Mouse (Mus musculus): ENCODE results near the gene Cd86. TPM values are rescaled to one million over a fixed set of nuclear protein-coding genes. Genes with fewer than 3 reads are reported as not detected.

Cd86 gene
- not detected in 2 replicates for total RNA-seq (2014; fragmentation: Nextera tagmentation)
- not detected in 2 replicates for total RNA-seq (2017)
- polyA plus RNA-seq (2012), result not detected in 2 replicates

DNA sequence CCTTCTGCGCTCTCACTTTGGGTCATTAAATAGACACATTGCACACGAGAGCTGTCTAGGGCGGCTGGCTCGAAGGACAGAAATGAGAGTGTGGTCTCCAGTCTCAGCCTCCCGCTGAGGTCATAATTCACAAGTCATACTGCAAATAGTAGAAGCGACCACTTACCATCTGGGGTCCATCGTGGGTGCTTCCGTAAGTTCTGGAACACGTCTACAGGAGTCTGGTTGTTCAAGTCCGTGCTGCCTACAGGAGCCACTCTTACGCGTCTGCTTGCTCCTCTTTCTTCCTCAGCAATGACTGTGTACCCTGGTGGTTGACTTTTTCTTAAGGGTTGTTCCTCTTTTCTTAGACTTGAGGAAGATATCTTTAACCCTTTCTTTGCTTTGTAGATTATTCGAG, at the start of gene Cd86:
TSS of gene Cd86 (minus strand) at position 300 of the 400 bp plus-strand sequence.
- H3K9me3 ChIP-seq (replicated peaks), result no peaks in the 10 kb centered on the region
- DNase-seq (ENCODE audit: low spot score) (no peak), ATAC-seq (ENCODE audit: extremely low read depth, insufficient number of reproducible peaks, low FRiP score, poor library complexity, severe bottlenecking) (no peak)
- no peak for TF ChIP-seq POLR2AphosphoS5 (IDR thresholded peaks at IDR 0.05; ENCODE audit: insufficient replicate concordance, low read depth, low read length)
- TF ChIP-seq CTCF (IDR thresholded peaks at IDR 0.05; ENCODE audit: low read depth, low read length), result no peak
- TF ChIP-seq GATA2 (IDR thresholded peaks at IDR 0.05; ENCODE audit: borderline replicate concordance, low read depth, low read length), result no peak
- TF ChIP-seq TAL1 (conservative IDR thresholded peaks at IDR 0.05; ENCODE audit: low read depth, low read length), result no peak
- TF ChIP-seq GATA1 (IDR thresholded peaks at IDR 0.05; ENCODE audit: borderline replicate concordance, low read length), result no peak
- H3K4me1 ChIP-seq (ENCODE audit: insufficient read depth, low read depth, low read length), result no peaks in the 10 kb centered on the region
- peaks cover 6% of the 10 kb centered on the region for H3K27me3 ChIP-seq (ENCODE audit: insufficient read depth, low read length)
- H3K36me3 ChIP-seq (replicated peaks), result no peaks in the 10 kb centered on the region
- H3K4me3 ChIP-seq (ENCODE audit: low read depth, low read length), result no peak within 1 kb of the TSS

DNA sequence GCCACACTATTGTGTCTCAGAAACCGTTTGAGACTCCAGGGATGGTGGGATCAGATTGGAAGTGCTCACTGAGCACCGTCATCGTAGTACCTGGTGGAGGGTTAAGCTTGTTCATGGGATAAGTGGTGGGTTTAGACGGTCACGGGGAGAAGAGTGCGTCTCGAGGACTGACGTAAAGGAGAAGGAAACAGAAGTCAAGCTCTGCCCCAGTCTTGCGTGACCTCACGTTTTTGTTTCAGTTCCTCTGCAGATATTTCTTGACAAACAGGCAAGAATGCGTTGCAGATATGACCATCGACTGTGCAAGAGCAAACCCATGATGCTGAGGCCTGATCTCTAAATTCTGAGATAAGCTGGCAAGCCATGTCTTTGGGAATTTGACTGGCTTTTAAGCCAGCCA, 45.9 kb upstream of the Cd86 start:
- Histone ChIP-seq H3K4me3 (ENCODE audit: low read depth, low read length) (no peak overlapping the region), H3K4me1 (ENCODE audit: insufficient read depth, low read depth, low read length) (no peaks in the 10 kb centered on the region), H3K36me3 (replicated peaks) (no peaks in the 10 kb centered on the region), H3K27me3 (ENCODE audit: insufficient read depth, low read length) (peaks cover 9% of the 10 kb centered on the region; the same call in 1 of the 2 replicates), H3K9me3 (replicated peaks) (no peaks in the 10 kb centered on the region)
- no peak for ATAC-seq (ENCODE audit: extremely low read depth, insufficient number of reproducible peaks, low FRiP score, poor library complexity, severe bottlenecking)
- no peak for TF ChIP-seq TAL1 (conservative IDR thresholded peaks at IDR 0.05; ENCODE audit: low read depth, low read length)
- TF ChIP-seq GATA2 (IDR thresholded peaks at IDR 0.05; ENCODE audit: borderline replicate concordance, low read depth, low read length), result no peak
- no peak for TF ChIP-seq CTCF (IDR thresholded peaks at IDR 0.05; ENCODE audit: low read depth, low read length)
- no peak for TF ChIP-seq POLR2AphosphoS5 (IDR thresholded peaks at IDR 0.05; ENCODE audit: insufficient replicate concordance, low read depth, low read length)
- no peak for TF ChIP-seq GATA1 (IDR thresholded peaks at IDR 0.05; ENCODE audit: borderline replicate concordance, low read length)
- no peak for DNase-seq (ENCODE audit: low spot score)

DNA sequence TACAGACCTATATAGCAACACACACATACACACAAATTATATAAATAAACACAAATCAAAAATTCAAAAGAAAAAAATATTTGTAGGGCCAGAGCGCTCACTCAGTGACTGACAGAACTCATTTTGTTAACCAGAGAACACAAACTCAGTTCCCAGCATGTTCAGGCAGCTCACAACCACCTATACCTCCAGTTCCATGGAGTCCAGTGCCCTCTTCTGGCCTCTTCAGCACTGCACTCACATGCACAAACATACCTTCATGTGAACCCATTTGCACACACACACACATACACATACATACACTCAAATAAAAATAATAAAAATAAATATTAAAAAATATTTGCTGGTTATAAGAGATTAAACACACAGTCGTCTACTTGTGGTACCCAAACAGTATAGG, 44.9 kb upstream of the Cd86 start:
- H3K4me3 ChIP-seq (ENCODE audit: low read depth, low read length), result no peak overlapping the region
- H3K36me3 ChIP-seq (replicated peaks), result no peaks in the 10 kb centered on the region
- no peaks in the 10 kb centered on the region for H3K4me1 ChIP-seq (ENCODE audit: insufficient read depth, low read depth, low read length)
- no peak for DNase-seq (ENCODE audit: low spot score)
- TF ChIP-seq CTCF (IDR thresholded peaks at IDR 0.05; ENCODE audit: low read depth, low read length) (no peak), TAL1 (conservative IDR thresholded peaks at IDR 0.05; ENCODE audit: low read depth, low read length) (no peak), GATA1 (IDR thresholded peaks at IDR 0.05; ENCODE audit: borderline replicate concordance, low read length) (no peak), GATA2 (IDR thresholded peaks at IDR 0.05; ENCODE audit: borderline replicate concordance, low read depth, low read length) (no peak), POLR2AphosphoS5 (IDR thresholded peaks at IDR 0.05; ENCODE audit: insufficient replicate concordance, low read depth, low read length) (no peak)
- ATAC-seq (ENCODE audit: extremely low read depth, insufficient number of reproducible peaks, low FRiP score, poor library complexity, severe bottlenecking), result no peak
- H3K9me3 ChIP-seq (replicated peaks), result no peaks in the 10 kb centered on the region
- peaks cover 6% of the 10 kb centered on the region; the same call in 1 of the 2 replicates for H3K27me3 ChIP-seq (ENCODE audit: insufficient read depth, low read length)

DNA sequence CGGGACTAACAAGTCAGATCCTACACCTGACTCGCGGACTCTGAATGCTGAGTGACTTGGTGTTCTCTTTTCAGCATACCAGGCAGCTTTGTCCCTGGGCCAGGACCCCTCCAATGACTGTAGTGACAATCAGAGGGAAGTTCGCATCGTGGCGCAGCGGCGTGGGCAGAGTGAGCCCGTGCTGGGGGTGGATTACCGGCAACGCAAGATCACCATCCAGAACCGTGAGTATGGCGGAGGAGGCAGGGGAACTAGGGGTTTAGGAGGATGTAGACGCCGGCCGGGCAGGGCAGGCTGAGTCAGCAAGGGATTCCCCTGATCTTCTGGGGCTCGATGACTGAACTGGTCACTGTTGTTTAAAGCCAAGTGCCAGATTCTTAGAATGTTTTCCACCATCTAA, 43.5 kb upstream of the Cd86 start:
- no peak for ATAC-seq (ENCODE audit: extremely low read depth, insufficient number of reproducible peaks, low FRiP score, poor library complexity, severe bottlenecking)
- DNase-seq (ENCODE audit: low spot score), result no peak
- TF ChIP-seq POLR2AphosphoS5 (IDR thresholded peaks at IDR 0.05; ENCODE audit: insufficient replicate concordance, low read depth, low read length), result no peak
- TF ChIP-seq CTCF (IDR thresholded peaks at IDR 0.05; ENCODE audit: low read depth, low read length), result no peak
- no peak for TF ChIP-seq GATA1 (IDR thresholded peaks at IDR 0.05; ENCODE audit: borderline replicate concordance, low read length)
- TF ChIP-seq GATA2 (IDR thresholded peaks at IDR 0.05; ENCODE audit: borderline replicate concordance, low read depth, low read length), result no peak
- TF ChIP-seq TAL1 (conservative IDR thresholded peaks at IDR 0.05; ENCODE audit: low read depth, low read length), result no peak
- H3K36me3 ChIP-seq (replicated peaks), result no peaks in the 10 kb centered on the region
- H3K27me3 ChIP-seq (ENCODE audit: insufficient read depth, low read length), result peaks cover 6% of the 10 kb centered on the region; the same call in 1 of the 2 replicates
- no peaks in the 10 kb centered on the region for H3K4me1 ChIP-seq (ENCODE audit: insufficient read depth, low read depth, low read length)
- no peaks in the 10 kb centered on the region for H3K9me3 ChIP-seq (replicated peaks)
- H3K4me3 ChIP-seq (ENCODE audit: low read depth, low read length), result no peak overlapping the region

DNA sequence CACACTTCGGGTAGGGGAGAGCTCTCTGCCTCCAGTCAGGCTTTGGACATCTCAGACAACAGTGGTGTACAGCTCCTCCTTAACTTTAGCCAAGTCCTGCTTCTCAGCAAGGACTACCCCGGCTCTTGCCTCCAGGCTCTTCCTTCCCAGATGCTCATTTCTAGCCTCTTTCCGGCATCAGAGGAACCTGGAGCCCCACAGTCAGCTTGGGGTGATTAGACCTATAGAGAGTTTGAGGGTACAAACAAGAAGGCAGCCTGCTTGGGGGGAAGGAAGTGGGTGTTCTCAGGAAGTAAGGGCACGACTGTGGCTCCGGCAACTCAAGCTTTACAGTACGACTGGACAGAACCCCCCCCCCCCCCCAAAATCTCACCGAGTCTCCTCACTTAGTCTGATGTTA, 42.9 kb upstream of the Cd86 start:
- TF ChIP-seq TAL1 (conservative IDR thresholded peaks at IDR 0.05; ENCODE audit: low read depth, low read length), result no peak
- no peak overlapping the region for H3K4me3 ChIP-seq (ENCODE audit: low read depth, low read length)
- no peaks in the 10 kb centered on the region for H3K9me3 ChIP-seq (replicated peaks)
- DNase-seq (ENCODE audit: low spot score) (no peak), ATAC-seq (ENCODE audit: extremely low read depth, insufficient number of reproducible peaks, low FRiP score, poor library complexity, severe bottlenecking) (no peak)
- no peaks in the 10 kb centered on the region for H3K4me1 ChIP-seq (ENCODE audit: insufficient read depth, low read depth, low read length)
- no peaks in the 10 kb centered on the region for H3K36me3 ChIP-seq (replicated peaks)
- peaks cover 6% of the 10 kb centered on the region; the same call in 1 of the 2 replicates for H3K27me3 ChIP-seq (ENCODE audit: insufficient read depth, low read length)

DNA sequence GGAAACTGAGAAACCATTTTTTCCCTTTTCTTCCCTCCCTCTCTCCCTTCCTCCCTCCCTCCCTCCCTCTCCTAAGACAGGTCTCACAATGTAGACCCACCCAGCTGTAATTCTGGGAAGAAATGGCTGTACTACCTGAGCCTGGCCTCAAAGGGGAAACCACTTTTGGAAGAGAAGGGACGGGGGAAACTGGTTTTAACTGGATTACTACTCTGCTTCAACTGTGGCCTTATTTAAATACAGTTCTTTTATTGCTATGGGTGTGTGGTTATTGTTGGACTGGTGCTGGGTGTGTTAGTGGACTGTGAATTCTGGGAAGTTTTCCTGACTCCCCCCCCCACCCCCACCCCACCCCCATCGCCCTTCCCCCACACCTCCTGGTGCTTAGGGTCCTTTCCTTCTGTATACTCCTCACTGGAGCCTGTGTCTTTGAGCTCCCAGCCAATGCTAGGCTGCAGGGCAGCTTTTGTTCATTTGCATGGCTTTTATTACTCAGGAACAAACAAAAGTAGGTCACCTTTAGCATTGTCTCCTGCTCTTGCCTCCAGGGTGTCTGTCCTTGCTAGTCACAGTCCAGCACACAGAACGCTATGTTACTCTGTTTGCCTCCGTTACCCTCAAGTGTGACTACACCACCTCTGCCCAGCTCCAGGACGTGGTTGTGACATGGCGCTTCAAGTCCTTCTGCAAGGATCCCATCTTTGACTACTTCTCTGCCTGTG, 42.0 kb upstream of the Cd86 start:
- ATAC-seq (ENCODE audit: extremely low read depth, insufficient number of reproducible peaks, low FRiP score, poor library complexity, severe bottlenecking), result no peak
- Histone ChIP-seq H3K9me3 (replicated peaks) (no peaks in the 10 kb centered on the region), H3K36me3 (replicated peaks) (no peaks in the 10 kb centered on the region), H3K27me3 (ENCODE audit: insufficient read depth, low read length) (peaks cover 6% of the 10 kb centered on the region; the same call in 1 of the 2 replicates), H3K4me1 (ENCODE audit: insufficient read depth, low read depth, low read length) (no peaks in the 10 kb centered on the region), H3K4me3 (ENCODE audit: low read depth, low read length) (no peak overlapping the region)
- no peak for DNase-seq (ENCODE audit: low spot score)
- TF ChIP-seq CTCF (IDR thresholded peaks at IDR 0.05; ENCODE audit: low read depth, low read length) (no peak), GATA1 (IDR thresholded peaks at IDR 0.05; ENCODE audit: borderline replicate concordance, low read length) (no peak)
